Mouse (Mus musculus) telencephalon, adult 2 months (tissue): ENCODE results near the gene Abhd16a.

Source experiments
- DNase-seq: peaks from one replicate; pipeline ENCODE4 v3.0.0-alpha.2; 2011; ENCODE audit warnings: low read depth, low spot score

Gene Abhd16a

DNA sequence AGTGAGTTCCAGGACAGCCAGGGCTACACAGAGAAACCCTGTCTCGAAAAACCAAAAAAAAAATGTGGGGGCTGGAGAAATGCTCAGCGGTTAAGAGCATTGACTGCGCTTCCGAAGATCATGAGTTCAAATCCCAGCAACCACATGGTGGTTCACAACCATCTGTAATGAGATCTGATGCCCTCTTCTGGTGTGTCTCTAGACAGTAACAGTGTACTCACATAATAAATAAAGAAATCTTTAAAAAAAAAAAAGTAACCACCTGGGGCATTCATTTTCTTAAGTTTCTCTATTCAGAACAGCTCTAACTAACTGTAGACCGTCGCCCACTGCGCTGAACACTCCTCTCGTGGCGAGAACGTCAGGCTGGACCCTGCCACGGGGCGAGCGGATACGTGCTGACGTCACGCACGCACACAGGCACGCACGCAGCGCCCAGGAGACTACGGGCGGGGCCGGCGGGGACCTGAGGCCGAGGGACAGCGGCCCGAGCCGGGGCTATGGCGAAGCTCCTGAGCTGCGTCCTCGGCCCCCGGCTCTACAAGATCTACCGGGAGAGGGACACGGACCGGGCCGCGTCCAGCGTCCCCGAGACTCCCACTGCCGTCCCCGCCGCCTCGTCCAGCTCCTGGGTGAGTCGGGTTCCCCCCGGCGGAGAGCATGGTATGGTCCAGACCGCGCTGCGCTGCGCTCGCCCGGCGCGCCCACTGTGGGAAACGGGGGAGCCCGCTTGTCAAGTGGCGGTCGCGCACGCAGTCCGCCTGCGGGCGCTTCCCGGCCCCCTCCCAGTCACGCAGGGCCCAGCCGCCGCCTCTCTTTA is at the start of gene Abhd16a:
TSS of gene Abhd16a (plus strand) at position 439 of the 820 bp plus-strand sequence.
- peak; percentile 85 for DNase-seq

DNA sequence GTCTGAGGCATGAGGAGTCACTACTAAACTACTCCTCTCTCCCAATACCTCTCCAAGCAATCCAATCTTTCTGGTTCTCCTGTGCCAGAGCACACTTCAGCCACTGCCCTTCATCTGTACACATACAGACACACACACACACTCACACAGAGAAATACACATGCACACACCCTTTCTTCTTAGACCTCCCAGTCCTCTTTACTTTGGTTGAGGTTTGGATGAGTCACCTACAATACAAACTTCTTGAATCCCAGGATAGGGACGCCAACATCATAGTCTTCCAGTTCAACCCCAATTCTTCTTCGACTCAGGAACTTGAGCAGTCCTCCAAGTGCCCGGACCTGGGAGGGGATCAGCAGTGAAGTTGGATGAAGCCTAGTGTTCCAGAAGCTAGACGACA is 45.3 kb upstream of the Abhd16a start:
- DNase-seq: no peak

DNA sequence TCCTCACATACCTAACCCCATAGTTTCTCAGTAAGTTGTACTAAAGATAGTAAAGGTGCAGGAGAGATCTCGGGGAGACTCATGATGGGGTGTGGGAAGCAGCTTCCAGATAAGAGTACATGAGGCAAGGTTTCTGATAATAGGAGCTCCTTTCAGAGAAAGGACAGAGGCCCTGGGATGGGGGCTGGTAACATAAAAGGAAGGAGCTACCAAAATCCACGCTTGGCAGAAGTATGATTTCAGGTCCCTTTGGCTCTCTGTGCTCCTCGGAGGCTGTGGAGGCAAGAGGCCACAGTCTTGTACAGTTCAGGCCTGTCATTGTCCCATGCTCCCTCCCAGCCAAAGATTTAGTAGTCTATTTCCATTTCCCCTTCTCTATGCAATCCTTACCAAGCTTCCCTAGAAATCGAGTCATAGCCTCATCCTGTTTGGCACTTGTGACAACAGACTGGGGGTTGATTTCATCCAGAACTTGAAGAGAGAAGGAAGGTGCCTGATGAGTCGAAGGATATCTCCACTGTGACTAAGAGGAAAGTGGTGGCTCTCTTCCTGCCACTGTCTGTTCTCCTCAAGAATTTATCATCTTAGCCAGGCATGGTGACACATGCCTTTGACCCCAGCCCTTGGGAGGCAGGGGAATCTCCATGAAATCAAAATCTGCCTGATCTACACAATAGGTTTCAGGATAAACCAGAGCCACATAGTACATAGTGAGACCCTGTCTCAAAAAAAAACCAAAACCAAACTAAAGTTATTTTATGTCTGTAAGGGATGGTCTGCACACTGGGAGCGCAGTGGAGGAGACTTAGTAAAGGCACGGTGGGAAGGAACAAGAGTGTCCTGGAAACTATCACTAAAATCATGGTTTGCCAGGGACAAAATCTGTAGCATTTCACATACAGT is 43.9 kb upstream of the Abhd16a start:
- no peak for DNase-seq

DNA sequence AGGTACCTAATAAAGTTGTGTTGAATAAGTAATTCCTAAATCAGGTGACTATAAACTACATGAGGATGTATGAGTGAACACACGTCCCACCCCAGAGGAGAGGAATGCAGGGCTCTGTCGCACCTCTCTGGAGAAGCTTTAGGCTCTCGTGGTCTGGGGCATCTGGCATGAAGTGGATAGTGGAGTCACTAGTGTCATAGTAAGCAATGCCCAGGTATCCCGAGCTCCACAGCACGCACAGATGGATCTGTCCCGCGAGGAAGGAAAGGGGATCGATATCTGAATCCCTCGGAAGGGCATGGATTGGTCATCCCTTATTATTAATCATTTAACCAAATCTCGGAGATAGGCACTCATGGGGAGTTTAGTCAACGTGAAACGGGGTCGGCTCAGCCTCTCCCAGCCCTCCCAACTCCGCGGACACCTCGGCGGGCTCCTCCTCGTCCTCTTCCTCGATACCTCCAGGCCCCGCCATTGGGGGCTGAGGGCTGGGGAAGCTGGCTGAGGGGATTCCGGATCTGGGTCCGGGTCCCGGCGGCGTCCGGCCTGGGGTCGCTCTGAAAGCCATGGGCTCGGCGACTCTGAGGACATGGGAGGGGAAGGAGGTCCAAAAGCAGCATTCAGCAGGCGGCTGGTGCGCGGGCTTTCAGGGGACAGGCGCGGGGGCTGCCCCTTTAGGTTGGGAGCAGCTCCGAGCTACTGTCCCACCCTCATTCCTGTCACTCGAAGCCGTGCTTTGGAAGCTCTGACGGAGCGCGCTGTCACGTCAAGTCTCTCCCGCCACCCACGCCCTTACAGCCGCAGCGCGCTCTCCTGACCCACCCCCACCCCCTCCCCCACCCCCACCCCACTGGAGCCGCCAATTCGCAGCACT is 43.0 kb upstream of the Abhd16a start:
- no peak for DNase-seq

DNA sequence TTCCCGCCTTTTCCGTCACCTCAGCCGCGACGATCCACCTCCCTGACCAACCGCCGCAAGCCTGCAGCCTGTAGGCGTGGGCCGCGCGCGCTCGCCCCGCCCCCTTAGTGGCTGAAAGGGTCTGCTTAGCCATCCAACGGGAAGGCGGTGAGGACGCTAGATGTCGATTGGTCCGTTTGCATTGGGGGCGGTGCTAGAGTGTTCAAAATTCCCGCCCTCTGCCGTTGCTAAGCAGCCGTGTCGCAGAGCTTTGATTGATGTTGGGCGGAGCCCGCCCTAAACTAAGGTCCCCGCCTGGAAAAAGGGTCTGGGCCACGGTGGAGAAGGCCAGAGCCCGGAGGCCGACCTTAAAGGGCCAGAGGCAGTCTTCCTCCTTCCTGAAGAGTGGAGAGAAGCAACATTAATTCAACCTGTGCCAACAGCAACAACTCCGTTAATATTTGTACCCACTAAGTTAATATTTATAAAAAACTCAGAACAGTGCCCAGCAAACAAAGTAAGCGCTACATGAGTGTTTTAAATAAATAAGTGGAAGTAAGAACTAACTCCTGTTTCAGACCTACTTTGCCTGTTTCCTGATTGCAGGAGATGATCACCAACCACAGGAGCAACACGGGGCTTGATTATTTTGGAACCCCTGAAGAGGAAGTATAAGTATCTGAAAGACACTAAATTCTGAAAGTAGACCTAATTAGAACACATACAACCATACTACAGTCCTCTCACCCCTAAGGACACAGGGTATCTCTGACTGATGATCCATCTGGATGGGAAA is 42.2 kb upstream of the Abhd16a start, which contains the start of gene Msh5:
TSS of gene Msh5 (minus strand) at position 65 of the 775 bp plus-strand sequence.
- peak; percentile 92 for DNase-seq

DNA sequence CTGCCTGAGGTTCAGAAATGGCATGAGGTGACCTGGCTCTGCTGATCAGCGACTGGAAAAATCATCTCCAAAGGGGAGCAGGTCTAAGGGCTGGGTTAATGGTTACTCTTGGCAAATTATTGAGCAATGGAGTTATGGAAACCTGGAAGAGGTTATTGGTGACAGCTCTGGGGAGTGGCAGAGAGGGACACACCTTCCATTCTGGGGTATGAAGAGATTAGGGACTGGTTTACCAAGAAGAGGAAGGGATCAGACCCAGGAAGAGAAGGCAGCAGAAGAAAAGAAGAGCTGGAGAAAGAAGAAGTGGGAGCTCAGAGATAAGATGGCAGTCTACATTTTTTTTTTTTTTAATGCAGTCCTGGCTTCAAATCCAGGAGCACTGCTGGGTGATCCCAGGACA is 41.4 kb upstream of the Abhd16a start:
- no peak for DNase-seq

DNA sequence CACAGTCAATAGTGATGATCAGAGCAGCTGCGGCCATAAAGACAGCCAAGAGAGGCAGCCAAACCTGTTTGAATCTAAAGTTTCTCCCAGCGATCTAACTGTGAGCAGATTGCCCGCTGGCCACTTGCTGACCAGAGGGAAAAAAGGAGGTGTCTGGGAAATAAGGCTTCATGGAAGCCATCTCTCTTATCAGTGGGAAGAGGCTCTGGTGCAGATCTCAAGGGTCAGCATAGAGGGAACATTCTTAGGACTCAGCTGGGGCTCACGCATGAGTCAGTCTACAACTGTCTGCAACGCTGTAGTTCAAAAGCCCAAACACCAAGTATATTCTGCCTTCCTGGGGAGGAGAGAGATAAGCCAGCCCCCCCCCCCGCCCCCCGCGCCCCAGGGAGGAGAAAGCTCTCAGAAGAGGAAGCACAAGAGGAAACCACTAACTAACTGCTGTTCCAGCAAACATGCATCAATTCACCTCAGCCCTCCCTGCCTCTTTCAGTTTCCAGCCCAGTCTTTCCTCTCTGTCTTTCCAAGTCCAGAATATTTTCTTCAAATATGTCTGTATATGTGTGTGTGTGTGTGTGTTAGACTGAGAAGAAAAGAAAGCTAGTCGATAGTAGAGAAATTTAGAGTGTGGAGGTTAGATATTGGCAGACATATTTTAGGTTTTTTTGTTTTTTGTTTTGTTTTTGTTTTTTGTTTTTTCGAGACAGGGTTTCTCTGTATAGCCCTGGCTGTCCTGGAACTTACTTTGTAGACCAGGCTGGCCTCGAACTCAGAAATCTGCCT is 40.7 kb upstream of the Abhd16a start:
- no peak for DNase-seq

DNA sequence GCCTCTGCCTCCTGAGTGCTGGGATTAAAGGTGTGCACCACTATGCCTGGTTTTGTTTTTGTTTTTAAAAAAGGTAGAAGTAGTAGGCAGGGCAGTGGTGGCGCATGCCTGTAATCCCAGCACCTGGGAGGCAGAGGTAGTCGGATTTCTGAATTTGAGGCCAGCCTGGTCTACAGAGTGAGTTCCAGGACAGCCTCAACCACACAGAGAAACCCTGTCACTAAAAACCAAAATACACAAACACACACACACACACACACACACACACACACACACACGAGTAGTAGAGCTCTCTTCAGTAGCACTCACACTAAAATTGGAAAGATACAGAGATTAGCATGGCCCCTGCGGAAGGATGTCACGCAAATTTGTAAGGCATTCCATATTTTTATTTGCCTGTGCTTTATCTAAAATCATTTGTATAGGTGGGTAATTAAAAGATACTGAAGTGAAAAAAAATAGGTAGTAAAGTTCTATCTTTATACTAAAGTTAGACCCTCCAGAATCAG is 40.1 kb upstream of the Abhd16a start:
- DNase-seq: no peak

DNA sequence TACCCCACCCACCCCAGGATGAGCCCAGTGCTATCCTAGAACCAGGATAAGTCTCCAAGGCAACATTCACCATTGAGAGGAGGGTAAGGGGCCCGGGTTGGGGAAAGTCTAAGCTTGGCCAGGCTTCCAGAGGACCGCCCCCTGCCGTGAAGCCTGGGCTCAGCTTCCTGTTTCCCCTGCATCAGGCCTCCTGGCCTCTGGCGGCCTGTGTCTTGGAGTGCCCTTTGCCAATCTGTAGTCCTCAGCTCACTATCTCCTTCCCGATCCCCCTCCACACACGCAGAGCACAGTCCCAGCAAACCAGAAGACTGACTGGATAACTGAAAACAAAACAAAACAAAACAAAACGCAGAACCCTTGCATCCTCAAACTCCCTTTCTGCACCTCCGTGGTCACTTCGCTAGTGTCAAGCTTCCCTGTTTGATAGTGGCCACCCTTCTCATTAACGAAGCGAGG is 39.5 kb upstream of the Abhd16a start, which contains the start of gene Clic1:
TSS of gene Clic1 (plus strand) at position 406 of the 456 bp plus-strand sequence.
- no peak for DNase-seq

DNA sequence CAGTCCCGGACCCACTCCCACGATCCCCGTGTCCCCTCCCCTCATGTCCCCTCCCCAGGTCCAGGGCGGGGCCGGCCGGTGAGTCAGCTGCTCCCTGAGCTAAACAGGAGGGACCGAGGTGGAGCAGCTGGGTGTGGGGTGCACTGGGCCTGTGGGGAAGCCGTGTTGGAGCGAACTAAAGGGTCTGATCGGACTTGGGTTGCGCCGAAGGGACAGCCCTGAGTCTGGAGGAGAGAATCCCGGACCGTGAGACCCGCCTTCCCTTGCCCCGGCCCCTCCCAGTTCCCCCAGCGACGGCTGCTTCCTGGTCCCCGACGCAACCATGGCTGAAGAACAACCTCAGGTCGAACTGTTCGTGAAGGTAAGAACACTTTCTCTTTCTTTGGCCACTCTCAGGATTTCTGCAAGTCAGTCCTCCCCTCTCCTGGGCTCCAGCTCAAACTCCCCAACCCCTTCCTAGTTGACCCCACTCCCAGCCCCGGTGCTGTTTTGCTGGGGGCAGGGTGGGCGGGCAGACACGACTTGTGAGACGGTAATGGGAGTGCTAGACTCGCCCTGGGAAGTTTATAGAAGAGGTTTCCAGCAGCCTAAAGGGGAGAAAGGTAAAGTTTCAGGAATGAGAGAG is 38.8 kb upstream of the Abhd16a start:
- no peak for DNase-seq

DNA sequence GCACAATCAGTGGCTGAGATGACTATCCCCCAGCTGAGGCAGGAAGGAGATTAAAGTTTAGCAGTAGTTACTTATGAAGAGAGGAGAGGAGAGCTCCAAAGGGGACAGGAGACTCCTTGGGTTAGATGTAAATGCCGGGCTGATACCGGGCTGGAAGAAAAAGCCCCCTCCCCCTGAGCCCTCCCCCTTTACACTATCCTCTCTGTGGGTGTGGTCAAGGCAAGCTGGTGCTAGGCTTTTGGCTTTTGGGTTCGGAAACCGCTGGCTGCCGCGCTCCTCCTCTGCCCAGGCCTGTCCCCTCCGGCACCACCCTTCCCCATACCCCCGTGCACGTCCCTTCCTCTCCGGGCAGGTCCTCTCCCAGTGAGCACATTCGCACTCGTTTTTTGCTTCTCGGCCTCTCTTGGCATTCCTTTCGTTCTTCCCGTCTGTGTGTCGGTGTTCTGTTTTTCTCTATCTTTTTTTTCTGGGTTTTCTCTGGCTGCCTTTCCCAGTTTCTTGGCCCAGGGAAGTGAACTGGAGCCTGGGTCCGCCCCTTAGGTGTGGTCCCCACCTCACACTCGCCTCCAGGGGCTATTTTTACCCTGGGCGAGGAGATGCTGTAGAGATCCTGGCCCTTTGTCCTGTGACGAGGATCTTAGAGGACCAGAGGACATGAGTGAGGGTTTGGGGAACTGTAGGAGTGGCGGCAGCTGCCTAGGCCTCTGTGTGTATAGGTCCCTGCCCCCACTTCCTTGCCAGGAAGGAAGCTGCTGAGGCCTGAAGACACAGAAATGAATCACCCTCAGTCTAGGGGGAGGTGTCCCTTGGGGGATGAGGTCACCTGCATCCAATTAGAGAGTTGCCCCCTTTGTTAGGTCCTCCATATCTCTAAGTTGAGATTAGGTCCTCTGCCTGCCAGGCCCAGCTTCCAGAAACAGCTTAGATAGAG is 37.6 kb upstream of the Abhd16a start:
- DNase-seq: no peak

DNA sequence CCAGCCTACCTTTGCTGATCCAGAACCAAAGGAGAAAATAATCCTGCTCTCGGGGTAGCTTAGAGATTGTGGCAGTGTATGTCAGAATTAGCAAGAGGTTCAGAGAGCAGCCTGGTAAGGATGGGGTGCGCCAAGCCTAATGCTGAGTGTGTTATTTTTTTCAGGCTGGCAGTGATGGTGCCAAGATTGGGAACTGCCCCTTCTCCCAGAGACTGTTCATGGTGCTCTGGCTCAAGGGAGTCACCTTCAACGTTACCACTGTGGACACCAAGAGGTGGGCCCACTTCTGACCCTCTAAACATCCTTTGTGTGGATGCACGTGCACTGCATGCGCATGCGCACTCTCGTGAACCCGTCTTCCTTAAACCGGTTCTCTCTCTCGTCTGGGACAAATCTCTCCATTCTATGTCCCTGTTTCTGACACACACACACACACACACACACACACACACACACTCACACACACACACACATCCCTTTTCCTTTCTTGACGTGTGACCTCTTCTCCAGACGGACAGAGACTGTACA is 36.7 kb upstream of the Abhd16a start:
- DNase-seq: no peak

DNA sequence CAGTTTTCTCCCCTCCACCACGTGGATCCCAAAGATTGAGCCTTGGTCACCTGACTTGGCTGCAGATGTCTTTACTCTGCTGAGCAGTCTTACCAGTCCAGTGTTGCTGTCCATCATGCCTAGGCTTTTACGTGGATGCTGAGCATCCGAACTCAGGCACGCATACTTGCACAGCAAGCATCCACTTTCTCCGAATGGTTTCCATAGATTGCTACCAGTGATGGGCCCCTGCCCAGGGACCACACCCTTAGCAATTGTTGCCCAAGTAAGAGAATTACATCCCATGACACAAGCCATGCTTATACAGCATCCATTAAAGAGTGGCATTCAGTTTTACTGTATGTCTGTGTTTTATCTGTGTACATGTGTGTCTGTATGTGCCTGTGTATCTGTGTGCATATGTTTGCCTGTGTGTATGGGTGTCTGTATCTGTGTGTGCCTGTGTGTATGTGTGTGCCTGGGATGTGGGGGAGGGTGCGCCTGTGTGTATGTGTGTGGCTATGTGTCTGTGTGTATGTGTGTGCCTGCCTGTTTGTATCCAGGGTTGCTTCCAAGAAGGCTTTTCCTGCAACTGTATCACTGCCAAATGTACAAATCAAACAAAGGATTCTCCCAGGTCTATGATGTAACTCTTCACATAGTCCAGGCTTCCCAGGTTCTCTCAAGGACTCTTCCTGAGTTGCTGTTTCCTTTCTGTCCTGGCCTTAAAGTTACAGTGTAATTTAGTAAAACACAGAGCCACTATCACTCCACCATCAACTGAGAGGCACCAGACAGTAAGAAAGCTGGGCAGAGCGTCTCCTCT is 33.2 kb upstream of the Abhd16a start:
- DNase-seq: no peak

DNA sequence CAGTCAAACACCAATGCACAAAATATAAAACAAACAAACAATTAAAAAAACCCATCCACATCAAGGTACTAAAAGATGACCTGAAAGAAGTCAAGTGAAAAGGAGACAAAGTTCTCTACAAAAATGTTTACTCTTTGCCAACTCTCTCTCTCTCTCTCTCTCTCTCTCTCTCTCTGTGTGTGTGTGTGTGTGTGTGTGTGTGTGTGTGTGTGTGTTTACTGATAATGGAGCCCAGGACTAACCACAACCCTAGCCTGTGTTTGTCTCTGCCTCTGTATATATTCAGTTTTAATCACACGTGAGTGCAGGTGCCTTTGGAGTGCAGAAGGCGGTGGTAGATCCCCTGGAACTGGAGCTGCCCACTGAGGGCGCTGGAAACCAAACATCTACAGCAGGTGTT is 32.0 kb upstream of the Abhd16a start:
- DNase-seq: no peak

DNA sequence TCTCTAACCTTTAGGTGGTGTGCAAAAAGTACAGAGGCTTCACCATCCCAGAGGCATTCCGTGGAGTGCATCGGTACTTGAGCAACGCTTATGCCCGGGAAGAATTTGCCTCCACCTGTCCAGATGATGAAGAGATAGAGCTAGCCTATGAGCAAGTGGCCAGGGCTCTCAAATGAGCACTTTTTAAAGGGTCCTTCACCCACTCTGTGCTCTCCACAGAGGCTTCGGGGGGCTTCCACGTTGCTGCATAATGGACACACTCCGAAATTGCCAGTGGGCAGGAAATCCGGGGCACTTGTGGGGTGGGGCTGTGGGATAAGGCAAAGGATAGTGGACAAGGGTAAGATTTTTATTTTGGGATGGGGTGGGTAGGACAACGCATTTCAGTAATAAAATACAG is 30.7 kb upstream of the Abhd16a start:
- no peak for DNase-seq

DNA sequence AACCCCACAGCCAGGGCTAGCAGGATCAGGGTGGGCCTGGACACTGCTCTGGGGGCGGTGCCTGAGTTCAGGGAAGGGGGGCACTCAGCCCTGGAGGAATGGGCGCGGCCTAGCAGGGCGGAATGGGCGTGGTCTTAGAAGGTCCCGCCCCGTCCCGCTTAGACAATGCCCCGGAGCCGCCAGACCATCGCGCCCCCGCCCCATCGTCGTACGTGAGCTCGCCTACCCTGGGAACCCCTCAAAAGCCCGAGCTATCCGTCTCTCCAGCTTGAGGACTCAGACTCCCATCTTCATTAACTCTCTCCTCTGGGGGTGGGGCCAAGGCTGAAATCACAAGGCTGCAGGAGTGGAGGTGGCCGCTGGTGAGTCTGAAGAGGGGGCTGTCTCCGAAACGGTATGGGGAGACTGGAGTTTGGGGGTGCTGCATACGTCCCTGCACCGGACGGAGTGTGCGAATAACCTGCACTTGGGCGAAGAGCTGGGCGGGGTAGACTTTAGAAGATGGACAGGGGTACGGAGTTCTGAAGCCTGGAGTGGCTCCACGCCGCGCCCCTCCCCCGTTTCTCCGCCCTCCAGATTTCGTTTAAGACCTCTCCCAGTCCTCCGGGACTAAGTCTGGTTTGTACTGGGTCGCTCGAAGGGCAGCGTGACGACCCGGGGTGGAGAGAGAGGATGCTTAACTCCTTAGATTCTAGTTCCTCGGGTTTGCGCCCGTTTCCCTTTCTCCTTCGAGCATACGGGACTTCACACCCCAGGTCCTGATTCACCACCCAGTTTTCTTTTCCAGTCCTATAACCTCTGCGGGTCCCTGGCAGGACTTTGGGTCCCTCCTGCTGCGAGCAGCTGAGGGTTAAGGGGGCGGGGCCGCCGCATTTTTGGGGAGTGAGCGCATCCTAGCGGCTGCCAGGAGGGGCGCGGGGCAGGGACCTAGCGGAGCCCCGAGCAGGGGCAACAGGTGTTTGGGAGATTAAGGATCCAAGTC is 29.9 kb upstream of the Abhd16a start, which contains the start of gene Ddah2:
TSS of gene Ddah2 (plus strand) at position 125 of the 982 bp plus-strand sequence.
- DNase-seq: no peak
